Mouse (Mus musculus) forebrain, embryonic 14.5 days (tissue): ENCODE results near the gene Slc35d2. TPM values are rescaled to one million over a fixed set of nuclear protein-coding genes. Genes with fewer than 3 reads are reported as not detected.

Experiments
- ATAC-seq: fragments of 200-750 bp; cut with Nextera tagmentation; 2 replicates; pipeline ENCODE4 v1.8.0; 2017; ENCODE audit warnings: mild to moderate bottlenecking, moderate library complexity
- DNase-seq: peaks from one replicate; pipeline ENCODE4 v3.0.0-alpha.2; 2015; ENCODE audit warnings: low spot score
- H3K27ac ChIP-seq: fragments of 300-500 bp; sonication (generic); 2 replicates; pipeline ENCODE4 v1.5.1; 2014; ENCODE audit warnings: low read depth, mild to moderate bottlenecking, control low read depth, low read length, moderate library complexity
- H3K27me3 ChIP-seq: fragments of 300-500 bp; sonication (generic); replicated peaks from 2 replicates; pipeline ENCODE4 v1.6.1; 2014; ENCODE audit warnings: low read length, control low read depth, mixed read lengths; ENCODE audit not compliant: control insufficient read depth, insufficient read depth
- H3K36me3 ChIP-seq: fragments of 300-500 bp; sonication (generic); 2 replicates; pipeline ENCODE4 v1.6.1; 2014; ENCODE audit warnings: low read length, control low read depth; ENCODE audit not compliant: control insufficient read depth, insufficient read depth
- H3K4me1 ChIP-seq: fragments of 300-500 bp; sonication (generic); 2 replicates; pipeline ENCODE4 v1.6.1; 2014; ENCODE audit warnings: antibody characterized with exemption, low read length, control low read depth; ENCODE audit not compliant: control insufficient read depth, insufficient read depth
- H3K4me2 ChIP-seq: fragments of 300-500 bp; sonication (generic); 2 replicates; pipeline ENCODE4 v1.6.1; 2014; ENCODE audit warnings: mild to moderate bottlenecking, control low read depth, low read length
- H3K4me3 ChIP-seq: fragments of 300-500 bp; sonication (generic); 2 replicates; pipeline ENCODE4 v1.5.1; 2014; ENCODE audit warnings: low read depth, low read length, control low read depth
- H3K9ac ChIP-seq: fragments of 300-500 bp; sonication (generic); 2 replicates; pipeline ENCODE4 v1.6.1; 2014; ENCODE audit warnings: mild to moderate bottlenecking, low read length, control low read depth, moderate library complexity
- H3K9me3 ChIP-seq: fragments of 300-500 bp; sonication (generic); replicated peaks from 2 replicates; pipeline ENCODE4 v1.6.1; 2016; ENCODE audit warnings: low read length, control low read depth, mixed read lengths; ENCODE audit not compliant: control insufficient read depth
- WGBS: fragments of 180-500 bp; shearing (Covaris S2); extraction: QIAGEN DNeasy Blood & Tissue Kit; methylation state at CpG from one replicate; pipeline ENCODE4 v1.1.7; 2014; 5-methylcytosine and 5-hydroxymethylcytosine counted together
- polyA plus RNA-seq: library from polyadenylated mRNA; unstranded; fragments of >200 nt; fragmentation: Nextera tagmentation; extraction: Ambion mirVana; gene quantifications from 2 replicates; pipeline ENCODE4 v1.2.1, GENCODE M21; 2014

Gene Slc35d2
- polyA plus RNA-seq, 1 experiment from 2014 or later, result 0.76 TPM

- Histone ChIP-seq H3K27ac (no peak overlapping the region), H3K9me3 (no peaks in the 10 kb centered on the region), H3K36me3 (no peaks in the 10 kb centered on the region), H3K4me3 (no peak overlapping the region), H3K27me3 (no peaks in the 10 kb centered on the region), H3K9ac (no peak overlapping the region), H3K4me2 (no peak overlapping the region), H3K4me1 (peaks cover 7% of the 10 kb centered on the region)
- DNase-seq (no peak), ATAC-seq (no peak)
- 55% methylated on average over 4 of the region's 4 CpGs for WGBS
These were observed 2.9 kb downstream of the Slc35d2 start for GRCm38 (mm10) chr13:64126316-64126715.

DNA sequence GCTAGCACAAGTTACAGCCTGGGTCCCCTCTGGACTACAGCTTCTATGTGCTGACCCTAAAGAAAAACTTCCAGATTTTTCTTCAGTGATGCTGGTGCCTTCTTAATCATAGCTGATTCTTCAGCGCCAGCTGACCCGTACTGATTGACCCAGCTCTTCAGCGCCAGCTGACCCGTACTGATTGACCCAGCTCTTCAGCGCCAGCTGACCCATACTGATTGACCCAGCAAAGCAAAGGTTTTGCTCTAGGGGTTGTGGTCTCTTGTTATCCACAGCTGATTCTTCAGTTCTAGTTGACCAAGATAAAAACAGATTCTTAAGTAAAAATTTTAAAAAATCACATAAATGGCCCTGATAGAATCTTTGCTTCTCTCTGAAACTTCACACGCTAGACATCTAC, 4.3 kb downstream of the Slc35d2 start:
- 90% methylated on average over 6 of the region's 6 CpGs for WGBS
- Histone ChIP-seq H3K4me1 (peaks cover 7% of the 10 kb centered on the region), H3K4me3 (no peak overlapping the region), H3K9me3 (no peaks in the 10 kb centered on the region), H3K9ac (no peak overlapping the region), H3K36me3 (no peaks in the 10 kb centered on the region), H3K4me2 (no peak overlapping the region), H3K27ac (no peak overlapping the region), H3K27me3 (no peaks in the 10 kb centered on the region)
- ATAC-seq (no peak), DNase-seq (no peak)

- H3K4me1 ChIP-seq, result no peaks in the 10 kb centered on the region
- H3K9ac ChIP-seq, result no peak overlapping the region
- no peak for ATAC-seq
- no peak overlapping the region for H3K4me3 ChIP-seq
- 25% methylated on average over 6 of the region's 6 CpGs for WGBS
- no peak overlapping the region for H3K4me2 ChIP-seq
- no peak overlapping the region for H3K27ac ChIP-seq
- no peaks in the 10 kb centered on the region for H3K36me3 ChIP-seq
- no peaks in the 10 kb centered on the region for H3K9me3 ChIP-seq
- H3K27me3 ChIP-seq, result no peaks in the 10 kb centered on the region
- DNase-seq, result no peak
These were observed 5.5 kb downstream of the Slc35d2 start for GRCm38 (mm10) chr13:64123491-64124188.

- H3K36me3 ChIP-seq, result no peaks in the 10 kb centered on the region
- no peak for DNase-seq
- no peak overlapping the region for H3K27ac ChIP-seq
- H3K27me3 ChIP-seq, result no peaks in the 10 kb centered on the region
- H3K4me2 ChIP-seq, result no peak overlapping the region
- H3K9me3 ChIP-seq, result no peaks in the 10 kb centered on the region
- H3K4me3 ChIP-seq, result no peak overlapping the region
- no peak overlapping the region for H3K9ac ChIP-seq
- no peak for ATAC-seq
- WGBS, result 71% methylated on average over 4 of the region's 4 CpGs
- H3K4me1 ChIP-seq, result no peaks in the 10 kb centered on the region
These were observed 8.4 kb downstream of the Slc35d2 start for GRCm38 (mm10) chr13:64120760-64121159.

DNA sequence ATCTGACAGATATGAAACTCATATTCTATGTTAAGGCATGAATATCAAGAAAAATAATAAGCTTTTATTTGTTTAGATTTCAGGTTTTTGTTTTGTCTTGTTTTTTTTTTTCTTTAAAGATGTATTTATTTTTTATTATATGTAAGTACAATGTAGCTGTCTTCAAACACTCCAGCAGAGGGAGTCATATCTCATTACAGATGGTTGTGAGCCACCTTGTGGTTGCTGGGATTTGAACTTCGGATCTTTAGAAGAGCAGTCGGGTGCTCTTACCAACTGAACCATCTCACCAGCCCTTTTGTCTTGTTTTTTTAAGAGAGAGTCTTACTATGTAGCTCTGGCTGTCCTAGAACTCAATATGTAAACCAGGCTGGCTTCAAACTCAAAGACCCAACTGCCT, 11.7 kb downstream of the Slc35d2 start:
- Histone ChIP-seq H3K9me3 (no peaks in the 10 kb centered on the region), H3K4me2 (no peak overlapping the region), H3K4me3 (no peak overlapping the region), H3K9ac (no peak overlapping the region), H3K27me3 (no peaks in the 10 kb centered on the region), H3K36me3 (no peaks in the 10 kb centered on the region), H3K27ac (no peak overlapping the region), H3K4me1 (no peaks in the 10 kb centered on the region)
- WGBS, result 65% methylated on average over 2 of the region's 2 CpGs
- ATAC-seq (no peak), DNase-seq (no peak)

GRCm38 (mm10) chr13:64110421-64110820, 18.7 kb downstream of the Slc35d2 start:
- no peak for ATAC-seq
- 90% methylated on average over 1 of the region's 1 CpGs for WGBS
- Histone ChIP-seq H3K9ac (no peak overlapping the region), H3K36me3 (no peaks in the 10 kb centered on the region), H3K9me3 (no peaks in the 10 kb centered on the region), H3K4me1 (peaks cover 3% of the 10 kb centered on the region; the same call in 1 of the 2 replicates), H3K4me3 (no peak overlapping the region), H3K27me3 (no peaks in the 10 kb centered on the region), H3K27ac (no peak overlapping the region), H3K4me2 (no peak overlapping the region)
- no peak for DNase-seq

GRCm38 (mm10) chr13:64108381-64108850, 20.8 kb downstream of the Slc35d2 start:
- DNase-seq, result no peak
- Histone ChIP-seq H3K4me1 (peaks cover 3% of the 10 kb centered on the region; the same call in 1 of the 2 replicates), H3K36me3 (no peaks in the 10 kb centered on the region), H3K9me3 (no peaks in the 10 kb centered on the region), H3K27ac (no peak overlapping the region), H3K4me3 (no peak overlapping the region), H3K4me2 (no peak overlapping the region), H3K27me3 (no peaks in the 10 kb centered on the region), H3K9ac (no peak overlapping the region)
- no peak for ATAC-seq
- WGBS, result 32% methylated on average over 5 of the region's 5 CpGs

DNA sequence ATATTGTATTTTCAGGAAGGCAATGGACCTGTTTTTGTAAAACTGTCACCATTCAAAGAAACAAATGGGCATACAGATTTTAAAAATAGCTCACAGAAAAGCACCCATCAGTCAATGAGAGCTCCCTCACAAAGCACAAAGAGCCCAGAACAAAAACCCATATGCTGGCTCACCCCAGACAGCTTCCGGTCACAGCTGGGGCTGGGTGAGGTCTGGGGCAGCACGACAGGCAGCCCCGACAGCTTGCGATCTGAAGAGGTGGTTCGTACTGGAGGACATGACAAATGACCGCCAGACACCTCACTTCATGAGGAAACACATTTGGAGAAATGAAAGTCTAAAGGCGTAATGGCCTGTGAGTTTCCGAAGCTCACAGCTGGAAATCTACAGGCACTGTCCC, 21.6 kb downstream of the Slc35d2 start:
- Histone ChIP-seq H3K36me3 (no peaks in the 10 kb centered on the region), H3K4me1 (peaks cover 3% of the 10 kb centered on the region; the same call in 1 of the 2 replicates), H3K4me2 (0 out of 2 replicates have a peak overlapping the region, but pooled peaks have one; percentile 23), H3K9me3 (no peaks in the 10 kb centered on the region), H3K27me3 (no peaks in the 10 kb centered on the region), H3K4me3 (no peak overlapping the region), H3K27ac (no peak overlapping the region), H3K9ac (no peak overlapping the region)
- WGBS, result 20% methylated on average over 8 of the region's 8 CpGs
- peak; percentile 61; the same call in 1 of the 2 replicates for ATAC-seq
- DNase-seq, result peak; percentile 21

GRCm38 (mm10) chr13:64107105-64107504, 22.1 kb downstream of the Slc35d2 start:
- no peak overlapping the region for H3K4me3 ChIP-seq
- H3K36me3 ChIP-seq, result no peaks in the 10 kb centered on the region
- no peak overlapping the region for H3K9ac ChIP-seq
- ATAC-seq (no peak), DNase-seq (no peak)
- peaks cover 3% of the 10 kb centered on the region; the same call in 1 of the 2 replicates for H3K4me1 ChIP-seq
- no peak overlapping the region for H3K27ac ChIP-seq
- H3K27me3 ChIP-seq, result no peaks in the 10 kb centered on the region
- H3K9me3 ChIP-seq, result no peaks in the 10 kb centered on the region
- no peak overlapping the region for H3K4me2 ChIP-seq
- 42% methylated on average over 3 of the region's 3 CpGs for WGBS
